Mouse (Mus musculus): ENCODE data around the gene Fads1.

DNA sequence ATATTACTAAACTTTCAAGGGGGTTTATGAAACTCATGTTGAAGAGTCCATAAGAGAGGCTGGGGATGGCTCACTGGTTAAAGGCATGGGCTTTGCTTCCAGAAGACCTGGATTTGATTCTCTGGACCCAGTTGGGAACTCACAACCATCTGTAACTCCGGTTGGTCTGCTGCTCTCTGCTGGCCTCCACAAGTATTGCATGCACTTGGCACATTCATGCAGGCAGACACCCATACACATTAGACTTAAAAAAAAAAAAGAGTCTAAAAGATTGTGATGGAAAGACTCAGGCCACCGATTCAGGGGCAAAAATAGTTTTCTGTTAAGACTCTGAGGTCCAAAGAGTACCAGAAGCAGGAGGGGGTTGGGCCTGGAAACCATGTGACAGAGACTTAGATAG is 8.1 kb downstream of the Fads1 start:
- peak; percentile 77; the same call in 1 of the 2 replicates for TF ChIP-seq CTCF (IDR thresholded peaks at IDR 0.05; ENCODE audit: borderline replicate concordance, extremely low read depth, insufficient read depth, insufficient read length)
- TF ChIP-seq POLR2A (IDR thresholded peaks at IDR 0.05; ENCODE audit: borderline replicate concordance, extremely low read depth, insufficient read depth, insufficient read length, poor library complexity, severe bottlenecking), result no peak

Data from brain, embryonic 14.5 days (tissue).